Mouse (Mus musculus): Measurements from ENCODE around the gene Tbc1d17. TPM values are rescaled to one million over a fixed set of nuclear protein-coding genes. Genes with fewer than 3 reads are reported as not detected.
A peak's percentile ranks its signal among the peaks of the same experiment; 100 is the strongest.

The Tbc1d17 gene
- polyA plus RNA-seq (2015; fragmentation: Nextera tagmentation; extraction: Ambion mirVana): 73.6 and 77.9 TPM in 2 replicates

GRCm38 (mm10) chr7:44848561-44849415 lies at the start of gene Tbc1d17, which contains the start of gene Akt1s1:
Gene Tbc1d17 (minus strand): TSS chr7:44849079.
Gene Akt1s1 (plus strand): TSS chr7:44848991.
- Histone ChIP-seq H3K36me3 (ENCODE audit: control insufficient read depth, insufficient read depth, low read length) (peaks cover 22% of the 10 kb centered on the region; the same call in 1 of the 2 replicates), H3K27ac (ENCODE audit: low read length) (peak within 1 kb of the TSS; percentile 99), H3K4me2 (ENCODE audit: low read depth, low read length) (peak within 1 kb of the TSS; percentile 94), H3K4me3 (ENCODE audit: low read length) (peak within 1 kb of the TSS; percentile 82), H3K27me3 (replicated peaks; ENCODE audit: control insufficient read depth, insufficient read depth, low read length) (no peaks in the 10 kb centered on the region), H3K9me3 (ENCODE audit: control insufficient read depth, low read length) (no peaks in the 10 kb centered on the region), H3K9ac (ENCODE audit: low read depth, low read length) (peak within 1 kb of the TSS; percentile 91), H3K4me1 (ENCODE audit: control insufficient read depth, insufficient read depth, low read length) (peaks cover 28% of the 10 kb centered on the region)
- peak; percentile 83 for ATAC-seq
- under 1% methylated on average over 54 of the region's 54 CpGs for WGBS

- H3K27ac ChIP-seq (ENCODE audit: low read length): no peak overlapping the region
- no peaks in the 10 kb centered on the region for H3K9me3 ChIP-seq (ENCODE audit: control insufficient read depth, low read length)
- H3K4me1 ChIP-seq (ENCODE audit: control insufficient read depth, insufficient read depth, low read length): peaks cover 36% of the 10 kb centered on the region
- no peaks in the 10 kb centered on the region for H3K27me3 ChIP-seq (replicated peaks; ENCODE audit: control insufficient read depth, insufficient read depth, low read length)
- H3K4me3 ChIP-seq (ENCODE audit: low read length): no peak overlapping the region
- WGBS: 28% methylated on average over 19 of the region's 19 CpGs
- H3K36me3 ChIP-seq (ENCODE audit: control insufficient read depth, insufficient read depth, low read length): 0 out of 2 replicates have a peak, but pooled peaks cover 7% of the 10 kb centered on the region
- H3K9ac ChIP-seq (ENCODE audit: low read depth, low read length): 0 out of 2 replicates have a peak overlapping the region, but pooled peaks have one; percentile 27
- ATAC-seq: peak; percentile 16
- H3K4me2 ChIP-seq (ENCODE audit: low read depth, low read length): peak overlapping the region; percentile 31
Observed at GRCm38 (mm10) chr7:44898607-44899006, 49.7 kb upstream of the Tbc1d17 start.

DNA sequence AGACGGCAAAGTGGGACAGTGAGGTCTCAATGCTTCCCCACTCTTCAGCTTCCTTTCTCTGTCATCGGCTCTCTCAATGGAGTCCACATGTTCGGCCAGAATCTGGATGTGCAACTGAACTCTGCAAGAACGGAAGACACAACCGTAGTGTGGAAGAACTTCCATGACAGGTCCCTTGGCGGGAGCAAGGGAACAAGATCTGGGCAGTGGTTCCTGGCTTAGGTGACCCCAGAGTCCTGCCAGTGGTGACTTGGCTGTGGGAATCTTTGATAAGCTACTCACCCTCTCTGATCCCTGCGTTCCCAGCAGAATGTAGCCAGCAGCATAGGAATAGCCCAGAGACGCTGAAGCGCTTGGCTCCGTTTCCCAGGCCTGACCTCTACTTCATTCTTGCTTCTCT lies 47.6 kb upstream of the Tbc1d17 start:
- Histone ChIP-seq H3K4me1 (ENCODE audit: control insufficient read depth, insufficient read depth, low read length) (peaks cover 38% of the 10 kb centered on the region), H3K9ac (ENCODE audit: low read depth, low read length) (peak overlapping the region; percentile 76), H3K27me3 (replicated peaks; ENCODE audit: control insufficient read depth, insufficient read depth, low read length) (no peaks in the 10 kb centered on the region), H3K36me3 (ENCODE audit: control insufficient read depth, insufficient read depth, low read length) (no peaks in the 10 kb centered on the region), H3K9me3 (ENCODE audit: control insufficient read depth, low read length) (no peaks in the 10 kb centered on the region), H3K27ac (ENCODE audit: low read length) (peak overlapping the region; percentile 88), H3K4me3 (ENCODE audit: low read length) (peak overlapping the region; percentile 75), H3K4me2 (ENCODE audit: low read depth, low read length) (peak overlapping the region; percentile 73)
- ATAC-seq: no peak
- WGBS: 34% methylated on average over 10 of the region's 10 CpGs

DNA sequence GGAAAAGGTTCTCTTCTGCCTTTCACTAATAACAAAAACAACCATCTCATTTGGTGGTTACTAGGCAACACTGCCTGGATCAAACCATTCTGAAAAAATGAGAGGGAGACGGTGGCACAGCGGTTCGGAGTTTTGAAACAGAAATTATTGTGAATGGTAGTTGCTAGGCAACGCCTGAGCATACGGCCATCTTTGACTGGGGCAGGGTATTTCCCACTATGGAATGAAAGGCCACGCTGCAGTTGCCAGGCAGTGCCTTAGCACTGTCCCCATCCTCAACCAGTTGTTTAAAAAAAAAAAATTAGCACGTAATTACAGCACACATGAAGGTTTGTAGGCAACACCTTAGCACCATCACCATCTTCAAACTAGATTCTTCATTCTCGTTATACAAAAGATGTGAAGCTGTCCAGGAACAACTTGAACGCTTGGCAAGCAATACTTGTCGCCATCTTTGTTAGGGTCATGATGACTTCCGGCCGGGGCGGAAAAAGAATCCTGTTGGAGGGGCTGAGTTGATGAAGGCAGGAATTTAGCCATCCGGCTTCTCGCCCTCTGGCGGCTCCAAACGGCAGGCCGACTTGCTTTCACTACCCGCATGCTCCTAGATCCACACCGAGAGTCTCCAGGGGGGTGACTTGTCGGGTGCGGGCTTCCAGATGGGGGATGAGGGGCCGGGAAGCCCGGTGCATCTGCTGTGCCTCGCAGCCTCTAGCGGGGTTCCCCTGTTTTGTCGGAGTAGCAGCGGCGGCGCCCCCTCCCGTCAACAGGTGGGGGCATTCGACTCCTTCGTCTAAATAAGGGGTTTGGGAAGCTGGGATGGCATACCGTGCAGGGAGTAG lies 46.9 kb upstream of the Tbc1d17 start, which contains the start of gene Fuz:
TSS of gene Fuz (plus strand) at position 487 of the 842 bp plus-strand sequence.
- H3K4me1 ChIP-seq (ENCODE audit: control insufficient read depth, insufficient read depth, low read length): peaks cover 39% of the 10 kb centered on the region
- peak within 1 kb of the TSS; percentile 75 for H3K4me3 ChIP-seq (ENCODE audit: low read length)
- H3K9ac ChIP-seq (ENCODE audit: low read depth, low read length): peak within 1 kb of the TSS; percentile 76
- no peaks in the 10 kb centered on the region for H3K27me3 ChIP-seq (replicated peaks; ENCODE audit: control insufficient read depth, insufficient read depth, low read length)
- WGBS: 1% methylated on average over 34 of the region's 34 CpGs
- H3K36me3 ChIP-seq (ENCODE audit: control insufficient read depth, insufficient read depth, low read length): no peaks in the 10 kb centered on the region
- H3K9me3 ChIP-seq (ENCODE audit: control insufficient read depth, low read length): no peaks in the 10 kb centered on the region
- peak; percentile 49 for ATAC-seq
- peak within 1 kb of the TSS; percentile 88 for H3K27ac ChIP-seq (ENCODE audit: low read length)
- peak within 1 kb of the TSS; percentile 73 for H3K4me2 ChIP-seq (ENCODE audit: low read depth, low read length)

GRCm38 (mm10) chr7:44895206-44895592 lies 46.3 kb upstream of the Tbc1d17 start:
- H3K9me3 ChIP-seq (ENCODE audit: control insufficient read depth, low read length): no peaks in the 10 kb centered on the region
- no peak for ATAC-seq
- peaks cover 44% of the 10 kb centered on the region for H3K4me1 ChIP-seq (ENCODE audit: control insufficient read depth, insufficient read depth, low read length)
- peak overlapping the region; percentile 75 for H3K4me3 ChIP-seq (ENCODE audit: low read length)
- WGBS: 67% methylated on average over 7 of the region's 7 CpGs
- H3K27me3 ChIP-seq (replicated peaks; ENCODE audit: control insufficient read depth, insufficient read depth, low read length): no peaks in the 10 kb centered on the region
- 0 out of 2 replicates have a peak overlapping the region, but pooled peaks have one; percentile 32 for H3K9ac ChIP-seq (ENCODE audit: low read depth, low read length)
- H3K36me3 ChIP-seq (ENCODE audit: control insufficient read depth, insufficient read depth, low read length): no peaks in the 10 kb centered on the region
- H3K4me2 ChIP-seq (ENCODE audit: low read depth, low read length): peak overlapping the region; percentile 73
- H3K27ac ChIP-seq (ENCODE audit: low read length): 0 out of 2 replicates have a peak overlapping the region, but pooled peaks have one; percentile 47

DNA sequence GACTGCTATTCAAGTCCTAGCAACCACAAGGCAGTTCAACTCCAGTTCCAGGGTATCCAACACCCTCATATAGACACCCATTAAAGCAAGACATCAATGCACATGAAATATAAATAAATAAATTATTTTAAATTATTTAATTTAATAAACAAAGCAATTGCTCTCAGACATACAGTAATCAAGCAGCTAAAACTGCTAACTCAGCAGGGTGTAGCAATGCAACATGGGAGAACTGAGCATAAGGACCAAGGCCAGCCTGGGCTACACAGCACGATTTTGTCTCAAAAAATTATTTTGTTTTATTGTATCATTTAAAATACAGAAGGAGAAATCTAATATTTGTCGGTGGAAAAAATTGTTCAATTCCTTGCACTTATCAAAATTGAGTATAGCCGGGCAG lies 45.3 kb upstream of the Tbc1d17 start:
- H3K27ac ChIP-seq (ENCODE audit: low read length): no peak overlapping the region
- H3K9ac ChIP-seq (ENCODE audit: low read depth, low read length): no peak overlapping the region
- H3K27me3 ChIP-seq (replicated peaks; ENCODE audit: control insufficient read depth, insufficient read depth, low read length): no peaks in the 10 kb centered on the region
- H3K4me2 ChIP-seq (ENCODE audit: low read depth, low read length): no peak overlapping the region
- H3K4me1 ChIP-seq (ENCODE audit: control insufficient read depth, insufficient read depth, low read length): peaks cover 44% of the 10 kb centered on the region
- H3K9me3 ChIP-seq (ENCODE audit: control insufficient read depth, low read length): no peaks in the 10 kb centered on the region
- ATAC-seq: no peak
- H3K4me3 ChIP-seq (ENCODE audit: low read length): no peak overlapping the region
- WGBS: 89% methylated on average over 3 of the region's 3 CpGs
- H3K36me3 ChIP-seq (ENCODE audit: control insufficient read depth, insufficient read depth, low read length): no peaks in the 10 kb centered on the region

- Histone ChIP-seq H3K27me3 (replicated peaks; ENCODE audit: control insufficient read depth, insufficient read depth, low read length) (no peaks in the 10 kb centered on the region), H3K4me3 (ENCODE audit: low read length) (no peak overlapping the region), H3K4me2 (ENCODE audit: low read depth, low read length) (peak overlapping the region; percentile 20; the same call in 1 of the 2 replicates), H3K9me3 (ENCODE audit: control insufficient read depth, low read length) (no peaks in the 10 kb centered on the region), H3K4me1 (ENCODE audit: control insufficient read depth, insufficient read depth, low read length) (peaks cover 34% of the 10 kb centered on the region), H3K27ac (ENCODE audit: low read length) (peak overlapping the region; percentile 77), H3K36me3 (ENCODE audit: control insufficient read depth, insufficient read depth, low read length) (no peaks in the 10 kb centered on the region), H3K9ac (ENCODE audit: low read depth, low read length) (no peak overlapping the region)
- WGBS: 19% methylated on average over 8 of the region's 8 CpGs
- ATAC-seq: no peak
Observed at GRCm38 (mm10) chr7:44893197-44893596, 44.3 kb upstream of the Tbc1d17 start.

DNA sequence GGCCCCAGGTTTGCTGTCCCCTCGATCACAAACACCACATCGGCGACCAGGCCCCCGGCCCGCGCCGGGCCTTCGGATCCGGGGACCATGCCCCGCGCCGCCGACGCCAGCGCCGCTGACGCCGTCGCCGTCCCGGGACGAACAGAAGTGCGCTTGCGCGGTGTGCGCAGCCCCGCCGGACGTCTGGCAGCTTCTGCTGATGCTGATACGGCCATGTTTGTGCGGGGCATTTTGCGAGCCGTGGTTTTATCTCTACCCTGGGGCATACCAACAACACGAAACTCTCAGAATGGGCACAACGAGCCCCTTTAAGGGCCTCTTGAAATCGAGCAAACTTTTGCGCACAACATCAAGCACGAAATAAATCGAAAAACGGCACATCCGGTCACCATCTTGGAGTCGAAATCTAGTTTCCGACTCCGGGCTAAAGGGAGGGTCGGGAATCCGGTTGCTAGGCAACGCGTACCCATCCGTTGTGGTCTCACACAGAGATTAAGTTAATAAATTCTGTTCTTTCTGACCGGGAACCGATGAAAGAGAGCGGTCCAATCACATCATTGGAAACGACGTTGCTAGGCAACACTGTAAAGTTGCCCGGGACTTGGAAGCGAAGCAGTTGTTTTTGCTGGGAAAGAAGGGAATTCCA lies 43.5 kb upstream of the Tbc1d17 start, which contains the start of gene Med25:
TSS of gene Med25 (minus strand) at position 437 of the 646 bp plus-strand sequence.
- WGBS: under 1% methylated on average over 56 of the region's 56 CpGs
- Histone ChIP-seq H3K4me2 (ENCODE audit: low read depth, low read length) (peak within 1 kb of the TSS; percentile 88), H3K27me3 (replicated peaks; ENCODE audit: control insufficient read depth, insufficient read depth, low read length) (no peaks in the 10 kb centered on the region), H3K4me1 (ENCODE audit: control insufficient read depth, insufficient read depth, low read length) (peaks cover 31% of the 10 kb centered on the region), H3K9me3 (ENCODE audit: control insufficient read depth, low read length) (no peaks in the 10 kb centered on the region), H3K27ac (ENCODE audit: low read length) (peak within 1 kb of the TSS; percentile 93), H3K36me3 (ENCODE audit: control insufficient read depth, insufficient read depth, low read length) (no peaks in the 10 kb centered on the region), H3K9ac (ENCODE audit: low read depth, low read length) (peak within 1 kb of the TSS; percentile 93), H3K4me3 (ENCODE audit: low read length) (peak within 1 kb of the TSS; percentile 87)
- peak; percentile 77 for ATAC-seq

Data from intestine, embryonic 16.5 days (tissue).